Mouse (Mus musculus): Measurements from ENCODE around the gene Gm6370.
"Not testable (repeated sequence)": the region's sequence is repeated elsewhere in the genome, so short reads cannot be mapped to it uniquely, and the experiment has no call there.

Gm6370 gene

DNA sequence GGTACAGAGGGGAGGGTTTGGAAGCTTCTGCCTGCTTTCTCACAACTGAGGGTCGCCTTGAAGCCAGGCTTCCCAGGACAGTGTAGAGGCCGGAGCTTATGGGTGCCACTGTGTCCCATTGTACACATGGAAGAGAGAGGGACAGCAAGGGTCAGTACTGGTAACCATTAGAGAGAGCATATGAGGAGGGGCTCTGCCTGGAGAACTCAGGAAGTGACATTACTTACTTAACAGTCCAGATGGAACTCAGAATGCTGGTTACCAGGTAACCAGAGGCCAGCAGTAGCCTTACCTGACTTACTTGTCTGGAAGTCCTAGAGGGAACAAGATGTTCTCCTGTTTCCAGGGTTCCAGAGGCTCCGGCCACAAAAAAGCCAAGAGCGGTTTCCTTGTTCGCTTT, at the start of gene Gm6370:
Gm6370 (plus strand) TSS at position 301 of the 400 bp plus-strand sequence.
- not testable (repeated sequence) for DNase-seq (ENCODE audit: low read depth)

GRCm38 (mm10) chr5:146442767-146443166, 48.4 kb upstream of the Gm6370 start:
- DNase-seq (ENCODE audit: low read depth) = no peak

DNA sequence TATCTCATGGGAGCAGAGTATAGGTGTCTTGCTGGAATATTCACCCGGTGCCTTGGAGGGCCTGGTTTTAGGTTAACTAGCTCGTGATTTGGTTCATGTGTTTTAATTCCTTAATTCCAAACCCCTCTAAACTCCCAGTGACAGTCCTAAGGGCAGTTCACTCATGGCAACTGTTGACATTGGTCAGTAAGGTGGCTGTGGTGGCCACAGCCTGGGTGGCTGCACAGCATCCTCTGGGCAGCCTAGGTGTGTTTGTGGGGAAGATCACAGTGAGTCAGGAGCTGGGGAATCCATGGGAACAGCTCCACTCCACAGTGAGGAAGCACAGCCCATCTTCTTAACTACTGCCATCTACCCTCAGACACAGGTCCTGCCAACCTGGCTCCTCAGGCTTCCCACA, 44.5 kb upstream of the Gm6370 start:
- DNase-seq (ENCODE audit: low read depth) = no peak

DNA sequence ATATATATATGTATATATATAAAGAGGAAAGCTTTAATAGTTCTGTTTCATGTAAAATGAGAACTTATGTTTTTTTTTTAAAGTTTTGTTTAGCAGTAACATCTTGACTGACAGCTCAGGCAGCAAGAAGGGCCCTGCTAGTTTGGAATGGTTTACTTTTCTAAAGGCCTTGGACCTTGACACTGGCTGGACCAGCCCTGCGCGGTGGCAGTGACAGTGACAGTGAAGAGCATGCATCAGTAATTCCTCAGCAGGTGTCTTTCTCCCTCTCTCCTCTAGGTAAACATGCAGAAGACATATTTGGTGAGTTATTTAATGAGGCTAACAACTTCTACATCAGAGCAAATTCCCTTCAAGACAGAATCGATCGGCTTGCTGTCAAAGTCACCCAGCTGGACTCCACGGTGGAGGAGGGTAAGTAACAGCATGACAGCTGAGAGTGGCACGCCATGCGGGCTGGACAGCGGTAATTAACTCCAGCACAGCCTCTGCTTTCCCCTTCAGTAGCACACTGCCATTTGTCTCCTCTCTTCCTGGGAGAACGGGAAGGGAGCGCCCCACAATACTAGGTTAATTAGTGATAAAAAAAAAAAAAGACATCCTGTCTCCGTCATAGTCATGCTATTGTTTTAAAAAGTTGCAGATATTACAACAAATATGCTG, 39.4 kb upstream of the Gm6370 start:
- no peak for DNase-seq (ENCODE audit: low read depth)

DNA sequence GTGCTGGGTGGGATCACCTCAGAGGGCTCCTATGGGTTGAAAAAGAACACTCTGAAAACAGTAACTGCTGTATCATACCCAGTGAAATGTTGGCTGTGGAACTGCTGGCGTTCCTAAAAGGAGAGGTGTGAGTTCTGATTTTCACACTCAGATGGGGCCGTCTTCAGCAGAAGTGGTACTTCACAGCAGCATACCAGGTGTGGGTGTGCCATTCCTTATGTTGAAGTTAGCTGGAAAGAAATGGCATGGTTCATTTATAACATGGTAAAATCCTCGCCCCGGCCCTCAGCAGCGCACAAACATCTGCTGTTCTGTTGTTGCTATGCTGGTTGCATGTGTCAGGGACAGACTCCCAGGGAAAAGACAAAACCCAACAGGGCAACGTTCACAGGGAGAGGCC, 37.6 kb upstream of the Gm6370 start:
- DNase-seq (ENCODE audit: low read depth) = no peak

DNA sequence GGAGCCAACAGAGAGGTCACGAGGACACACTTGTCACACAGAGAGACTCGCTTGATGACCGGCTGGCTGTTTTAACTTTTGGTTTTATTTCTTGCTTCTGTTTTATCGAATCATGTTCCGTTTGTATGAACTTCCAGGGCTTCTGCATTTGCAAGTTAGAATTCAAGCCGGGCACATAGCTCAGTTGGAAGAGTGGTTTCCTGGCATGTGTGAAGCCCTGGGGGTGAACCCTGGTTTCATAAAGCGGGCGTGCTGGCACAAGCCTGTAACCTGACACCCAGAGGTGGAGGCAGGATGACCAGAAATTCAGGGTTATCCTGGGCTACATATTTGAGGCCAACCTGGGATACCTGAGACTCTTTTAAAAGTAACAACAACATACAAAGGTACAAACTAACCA, 29.6 kb upstream of the Gm6370 start:
- no peak for DNase-seq (ENCODE audit: low read depth)

DNA sequence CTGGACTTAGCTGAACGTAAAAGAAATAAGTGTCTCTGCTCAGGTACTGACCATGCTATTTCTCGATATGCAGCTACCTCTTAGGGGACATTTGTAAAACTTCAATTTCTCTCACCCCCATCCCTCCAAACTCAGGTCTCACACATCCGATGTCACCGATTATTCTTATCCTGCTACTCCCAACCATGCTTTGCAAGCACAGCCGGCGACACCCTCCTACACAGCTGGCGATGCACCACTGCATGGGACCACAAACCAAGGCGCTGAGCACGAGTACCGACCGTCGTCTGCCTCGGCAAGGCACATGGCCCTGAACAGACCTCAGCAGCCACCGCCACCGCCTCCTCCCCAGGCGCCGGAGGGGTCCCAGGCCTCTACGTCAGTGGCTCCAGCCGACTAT, 24.5 kb upstream of the Gm6370 start:
- DNase-seq (ENCODE audit: low read depth) = no peak

DNA sequence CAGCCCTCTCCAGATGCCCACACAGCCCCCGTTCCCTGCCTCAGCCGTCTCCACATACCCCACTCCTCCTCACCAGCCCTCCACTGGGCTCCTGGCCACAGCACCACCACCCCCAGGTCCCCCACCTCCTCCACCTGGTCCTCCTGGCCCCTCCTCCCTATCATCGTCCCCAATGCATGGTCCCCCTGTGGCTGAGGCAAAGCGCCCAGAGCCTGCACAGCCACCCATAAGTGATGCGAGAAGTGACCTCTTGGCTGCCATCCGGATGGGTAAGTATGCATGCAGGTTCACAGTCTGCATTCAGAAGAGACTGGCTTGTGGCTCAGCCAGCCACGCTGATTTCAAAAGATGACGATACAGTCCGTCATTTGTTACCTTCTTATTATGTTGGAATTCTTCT, 22.9 kb upstream of the Gm6370 start:
- DNase-seq (ENCODE audit: low read depth) = no peak

DNA sequence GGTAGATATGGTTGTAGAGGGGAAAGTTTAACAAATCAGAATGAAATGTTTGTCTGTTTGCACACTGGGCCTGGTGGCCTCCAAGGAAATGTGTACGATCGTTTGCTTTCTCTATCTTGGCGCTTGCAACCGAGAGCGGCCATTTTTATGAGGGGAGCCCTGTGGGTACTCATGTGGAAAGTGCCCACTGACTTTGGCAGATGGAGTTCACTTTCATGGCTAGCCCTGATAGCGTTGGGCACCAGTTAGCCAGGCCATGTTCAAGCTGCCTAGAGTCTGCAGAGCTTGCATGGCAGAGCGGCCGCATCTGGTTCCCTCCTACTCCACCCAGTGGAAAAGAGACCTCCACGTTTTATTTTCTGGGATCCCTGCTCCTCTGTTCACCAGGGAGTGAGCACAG, 20.3 kb upstream of the Gm6370 start:
- no peak for DNase-seq (ENCODE audit: low read depth)

DNA sequence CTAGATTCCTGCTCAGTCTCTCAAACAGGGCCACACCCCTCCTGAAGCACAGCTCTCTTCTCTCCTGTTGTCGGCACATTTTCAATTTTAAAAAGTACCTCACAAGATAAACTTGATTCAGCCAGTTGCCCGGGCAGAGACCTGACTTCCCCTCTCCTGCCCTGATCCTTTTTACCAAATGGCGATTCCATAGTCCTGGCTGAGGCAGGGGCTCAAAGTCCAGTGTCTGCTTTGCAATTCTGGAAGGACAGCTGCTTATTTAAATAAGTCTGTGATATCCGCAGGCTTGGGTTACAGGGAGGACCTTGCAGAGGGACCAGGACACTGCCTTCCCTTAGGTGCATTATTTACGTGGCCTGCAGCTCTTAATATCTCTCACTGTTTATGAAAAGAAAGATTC, 19.9 kb upstream of the Gm6370 start:
- DNase-seq (ENCODE audit: low read depth) = no peak

DNA sequence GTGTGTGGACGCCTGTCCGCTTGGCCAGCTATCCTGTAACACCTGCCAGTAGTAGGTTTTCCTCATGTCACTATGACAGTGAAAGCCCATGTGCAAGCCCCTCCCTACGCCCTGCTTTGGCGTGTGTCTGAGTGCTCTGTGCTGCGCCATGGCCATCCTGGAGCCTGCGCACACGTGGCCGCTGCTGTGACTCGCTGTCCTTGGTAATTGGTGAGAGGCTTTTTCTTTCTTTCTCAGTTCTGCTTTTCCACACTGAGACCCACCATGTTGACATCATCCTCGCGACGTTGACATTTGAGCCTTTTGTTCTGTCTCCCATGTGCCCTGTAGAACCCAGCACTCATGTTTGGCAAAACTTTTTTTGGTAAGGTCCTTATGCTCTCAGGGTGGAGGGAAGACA, 19.3 kb upstream of the Gm6370 start:
- DNase-seq (ENCODE audit: low read depth) = no peak

- DNase-seq (ENCODE audit: low read depth) = not testable (repeated sequence)
Observed at GRCm38 (mm10) chr5:146479564-146479963, 11.6 kb upstream of the Gm6370 start.

DNA sequence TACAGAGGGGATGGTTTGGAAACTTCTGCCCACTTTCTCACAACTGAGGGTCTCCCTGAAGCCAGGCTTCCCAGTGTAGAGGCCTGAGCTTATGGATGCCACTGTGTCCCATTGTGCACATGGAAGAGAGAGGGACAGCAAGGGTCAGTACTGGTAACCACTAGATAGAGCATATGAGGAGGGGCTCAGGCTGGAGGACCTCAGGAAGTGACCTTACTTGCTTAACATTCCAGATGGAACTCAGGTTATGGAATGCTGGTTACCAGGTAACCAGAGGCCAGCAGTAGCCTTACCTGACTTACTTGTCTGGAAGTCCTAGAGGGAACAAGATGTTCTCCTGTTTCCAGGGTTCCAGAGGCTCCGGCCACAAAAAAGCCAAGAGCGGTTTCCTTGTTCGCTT, 9.5 kb upstream of the Gm6370 start, which contains the start of gene Gm6408:
Gm6408 (plus strand) TSS at position 301 of the 400 bp plus-strand sequence.
- not testable (repeated sequence) for DNase-seq (ENCODE audit: low read depth)

- DNase-seq (ENCODE audit: low read depth) = not testable (repeated sequence)
Observed at GRCm38 (mm10) chr5:146488959-146489358, 2.2 kb upstream of the Gm6370 start.

DNA sequence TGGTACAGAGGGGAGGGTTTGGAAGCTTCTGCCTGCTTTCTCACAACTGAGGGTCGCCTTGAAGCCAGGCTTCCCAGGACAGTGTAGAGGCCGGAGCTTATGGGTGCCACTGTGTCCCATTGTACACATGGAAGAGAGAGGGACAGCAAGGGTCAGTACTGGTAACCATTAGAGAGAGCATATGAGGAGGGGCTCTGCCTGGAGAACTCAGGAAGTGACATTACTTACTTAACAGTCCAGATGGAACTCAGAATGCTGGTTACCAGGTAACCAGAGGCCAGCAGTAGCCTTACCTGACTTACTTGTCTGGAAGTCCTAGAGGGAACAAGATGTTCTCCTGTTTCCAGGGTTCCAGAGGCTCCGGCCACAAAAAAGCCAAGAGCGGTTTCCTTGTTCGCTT, 10.9 kb downstream of the Gm6370 start, which contains the start of gene 4930449I24Rik:
4930449I24Rik (plus strand) TSS at position 301 of the 400 bp plus-strand sequence.
- not testable (repeated sequence) for DNase-seq (ENCODE audit: low read depth)

GRCm38 (mm10) chr5:146513823-146514222, 22.7 kb downstream of the Gm6370 start, which contains the start of gene Gm3402:
Gene Gm3402 (plus strand): TSS chr5:146514123.
- not testable (repeated sequence) for DNase-seq (ENCODE audit: low read depth)

- DNase-seq (ENCODE audit: low read depth) = not testable (repeated sequence)
Observed at GRCm38 (mm10) chr5:146525501-146525900, 34.3 kb downstream of the Gm6370 start, which contains the start of gene Gm3404. Gene Gm3404 (plus strand): TSS chr5:146525801.

DNA sequence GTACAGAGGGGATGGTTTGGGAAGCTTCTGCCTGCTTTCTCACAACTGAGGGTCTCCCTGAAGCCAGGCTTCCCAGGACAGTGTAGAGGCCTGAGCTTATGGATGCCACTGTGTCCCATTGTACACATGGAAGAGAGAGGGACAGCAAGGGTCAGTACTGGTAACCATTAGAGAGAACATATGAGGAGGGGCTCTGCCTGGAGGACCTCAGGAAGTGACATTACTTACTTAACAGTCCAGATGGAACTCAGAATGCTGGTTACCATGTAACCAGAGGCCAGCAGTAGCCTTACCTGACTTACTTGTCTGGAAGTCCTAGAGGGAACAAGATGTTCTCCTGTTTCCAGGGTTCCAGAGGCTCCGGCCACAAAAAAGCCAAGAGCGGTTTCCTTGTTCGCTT, 46.2 kb downstream of the Gm6370 start, which contains the start of gene Gm3409:
Gm3409 (plus strand) TSS at position 301 of the 400 bp plus-strand sequence.
- DNase-seq (ENCODE audit: low read depth) = not testable (repeated sequence)
